Mouse (Mus musculus): ENCODE data around the gene Dusp1. TPM values are rescaled to one million over a fixed set of nuclear protein-coding genes. Genes with fewer than 3 reads are reported as not detected.

Gene Dusp1
- polyA plus RNA-seq, 1 experiment from 2014 or later: 35.7 TPM

- Histone ChIP-seq H3K27me3 (ENCODE audit: control insufficient read depth, insufficient read depth, low read length) (no peaks in the 10 kb centered on the region), H3K4me2 (ENCODE audit: low read depth, low read length) (no peak overlapping the region), H3K36me3 (ENCODE audit: control insufficient read depth, insufficient read depth) (no peaks in the 10 kb centered on the region), H3K9me3 (replicated peaks; ENCODE audit: control insufficient read depth, low read length) (no peaks in the 10 kb centered on the region), H3K4me3 (ENCODE audit: low read length) (no peak overlapping the region), H3K4me1 (ENCODE audit: control insufficient read depth, insufficient read depth, low read length) (peaks cover 36% of the 10 kb centered on the region), H3K27ac (ENCODE audit: low read length) (peak overlapping the region; percentile 85), H3K9ac (ENCODE audit: low read length) (peak overlapping the region; percentile 54; the same call in 1 of the 2 replicates)
- no peak for ATAC-seq (replicated peaks; ENCODE audit: extremely low read depth, insufficient read depth, low FRiP score)
- WGBS: 55% methylated on average over 6 of the region's 6 CpGs
These were observed 40.0 kb upstream of the Dusp1 start for GRCm38 (mm10) chr17:26601926-26602325.

- Histone ChIP-seq H3K36me3 (ENCODE audit: control insufficient read depth, insufficient read depth) (no peaks in the 10 kb centered on the region), H3K9ac (ENCODE audit: low read length) (peak overlapping the region; percentile 54), H3K4me1 (ENCODE audit: control insufficient read depth, insufficient read depth, low read length) (peaks cover 40% of the 10 kb centered on the region), H3K27me3 (ENCODE audit: control insufficient read depth, insufficient read depth, low read length) (no peaks in the 10 kb centered on the region), H3K27ac (ENCODE audit: low read length) (peak overlapping the region; percentile 85), H3K9me3 (replicated peaks; ENCODE audit: control insufficient read depth, low read length) (no peaks in the 10 kb centered on the region), H3K4me2 (ENCODE audit: low read depth, low read length) (no peak overlapping the region), H3K4me3 (ENCODE audit: low read length) (no peak overlapping the region)
- 64% methylated on average over 6 of the region's 6 CpGs for WGBS
- ATAC-seq (replicated peaks; ENCODE audit: extremely low read depth, insufficient read depth, low FRiP score): no peak
These were observed 39.6 kb upstream of the Dusp1 start for GRCm38 (mm10) chr17:26601514-26601913.

DNA sequence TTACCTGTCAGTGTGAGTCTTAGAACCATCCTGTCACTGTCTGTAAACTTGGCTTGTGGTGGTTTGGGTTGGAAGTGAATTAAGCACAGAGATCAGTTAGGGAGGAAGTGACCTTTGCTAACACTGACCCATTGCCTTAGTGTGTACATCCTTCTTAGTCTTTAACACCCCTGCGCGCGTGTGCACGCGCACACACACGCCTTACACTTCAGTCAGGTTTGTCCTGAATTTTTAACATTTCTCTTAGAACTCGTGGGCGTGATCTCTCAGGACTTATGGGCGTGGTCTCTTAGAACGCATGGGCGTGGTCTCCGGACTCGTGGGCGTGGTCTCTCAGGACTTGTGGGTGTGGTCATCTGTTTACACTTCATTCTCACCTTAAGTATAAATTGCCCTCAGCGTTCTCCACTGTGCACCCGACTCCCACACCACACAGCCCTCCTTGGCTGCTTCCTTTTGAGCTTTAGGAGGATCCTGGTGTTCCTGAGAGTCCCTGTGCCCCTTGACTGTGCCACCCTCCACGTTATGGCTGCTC, 39.1 kb upstream of the Dusp1 start:
- Histone ChIP-seq H3K4me3 (ENCODE audit: low read length) (no peak overlapping the region), H3K4me1 (ENCODE audit: control insufficient read depth, insufficient read depth, low read length) (peaks cover 44% of the 10 kb centered on the region), H3K9me3 (replicated peaks; ENCODE audit: control insufficient read depth, low read length) (no peaks in the 10 kb centered on the region), H3K36me3 (ENCODE audit: control insufficient read depth, insufficient read depth) (no peaks in the 10 kb centered on the region), H3K27ac (ENCODE audit: low read length) (peak overlapping the region; percentile 85), H3K27me3 (ENCODE audit: control insufficient read depth, insufficient read depth, low read length) (no peaks in the 10 kb centered on the region), H3K4me2 (ENCODE audit: low read depth, low read length) (no peak overlapping the region), H3K9ac (ENCODE audit: low read length) (peak overlapping the region; percentile 54)
- ATAC-seq (replicated peaks; ENCODE audit: extremely low read depth, insufficient read depth, low FRiP score): no peak
- WGBS: 60% methylated on average over 17 of the region's 17 CpGs

DNA sequence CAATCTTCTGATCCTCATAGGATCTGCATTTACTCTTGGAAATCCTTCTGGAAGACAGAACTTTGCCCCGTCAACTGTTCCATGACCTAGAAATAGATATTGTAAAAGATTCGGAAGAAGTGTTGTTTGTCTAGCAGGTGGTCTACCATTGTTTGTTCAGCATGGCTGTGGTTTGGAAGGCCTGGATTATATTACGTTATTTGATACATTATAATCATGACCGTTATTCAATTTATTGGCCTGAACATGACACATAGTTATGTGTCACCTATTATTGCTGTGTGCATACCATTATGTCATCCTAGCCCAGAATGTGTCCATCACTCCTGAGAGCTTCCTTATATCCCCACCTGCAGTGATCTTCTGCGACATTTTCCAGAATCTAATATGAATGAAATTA, 36.9 kb upstream of the Dusp1 start:
- H3K9me3 ChIP-seq (replicated peaks; ENCODE audit: control insufficient read depth, low read length): no peaks in the 10 kb centered on the region
- WGBS: 90% methylated on average over 5 of the region's 5 CpGs
- 0 out of 2 replicates have a peak overlapping the region, but pooled peaks have one; percentile 18 for H3K27ac ChIP-seq (ENCODE audit: low read length)
- peaks cover 61% of the 10 kb centered on the region for H3K4me1 ChIP-seq (ENCODE audit: control insufficient read depth, insufficient read depth, low read length)
- no peak overlapping the region for H3K4me3 ChIP-seq (ENCODE audit: low read length)
- H3K27me3 ChIP-seq (ENCODE audit: control insufficient read depth, insufficient read depth, low read length): no peaks in the 10 kb centered on the region
- H3K36me3 ChIP-seq (ENCODE audit: control insufficient read depth, insufficient read depth): no peaks in the 10 kb centered on the region
- no peak overlapping the region for H3K9ac ChIP-seq (ENCODE audit: low read length)
- ATAC-seq (replicated peaks; ENCODE audit: extremely low read depth, insufficient read depth, low FRiP score): no peak
- no peak overlapping the region for H3K4me2 ChIP-seq (ENCODE audit: low read depth, low read length)

- Histone ChIP-seq H3K4me3 (ENCODE audit: low read length) (no peak overlapping the region; the same call in 1 of the 2 replicates), H3K9ac (ENCODE audit: low read length) (peak overlapping the region; percentile 73), H3K9me3 (replicated peaks; ENCODE audit: control insufficient read depth, low read length) (no peaks in the 10 kb centered on the region), H3K27ac (ENCODE audit: low read length) (peak overlapping the region; percentile 98), H3K4me1 (ENCODE audit: control insufficient read depth, insufficient read depth, low read length) (peaks cover 56% of the 10 kb centered on the region), H3K4me2 (ENCODE audit: low read depth, low read length) (peak overlapping the region; percentile 44), H3K36me3 (ENCODE audit: control insufficient read depth, insufficient read depth) (no peaks in the 10 kb centered on the region), H3K27me3 (ENCODE audit: control insufficient read depth, insufficient read depth, low read length) (no peaks in the 10 kb centered on the region)
- 56% methylated on average over 6 of the region's 6 CpGs for WGBS
- no peak for ATAC-seq (replicated peaks; ENCODE audit: extremely low read depth, insufficient read depth, low FRiP score)
These were observed 35.0 kb upstream of the Dusp1 start for GRCm38 (mm10) chr17:26596856-26597481.

- no peaks in the 10 kb centered on the region for H3K36me3 ChIP-seq (ENCODE audit: control insufficient read depth, insufficient read depth)
- no peaks in the 10 kb centered on the region for H3K27me3 ChIP-seq (ENCODE audit: control insufficient read depth, insufficient read depth, low read length)
- no peaks in the 10 kb centered on the region for H3K9me3 ChIP-seq (replicated peaks; ENCODE audit: control insufficient read depth, low read length)
- WGBS: 10% methylated on average over 7 of the region's 7 CpGs
- peak; percentile 83 for ATAC-seq (replicated peaks; ENCODE audit: extremely low read depth, insufficient read depth, low FRiP score)
- peak overlapping the region; percentile 98 for H3K27ac ChIP-seq (ENCODE audit: low read length)
- H3K4me1 ChIP-seq (ENCODE audit: control insufficient read depth, insufficient read depth, low read length): peaks cover 49% of the 10 kb centered on the region
- peak overlapping the region; percentile 7 for H3K4me3 ChIP-seq (ENCODE audit: low read length)
- H3K9ac ChIP-seq (ENCODE audit: low read length): peak overlapping the region; percentile 73
- H3K4me2 ChIP-seq (ENCODE audit: low read depth, low read length): peak overlapping the region; percentile 44
These were observed 34.3 kb upstream of the Dusp1 start for GRCm38 (mm10) chr17:26596168-26596658.

- H3K27me3 ChIP-seq (ENCODE audit: control insufficient read depth, insufficient read depth, low read length): no peaks in the 10 kb centered on the region
- peaks cover 44% of the 10 kb centered on the region for H3K4me1 ChIP-seq (ENCODE audit: control insufficient read depth, insufficient read depth, low read length)
- H3K27ac ChIP-seq (ENCODE audit: low read length): peak overlapping the region; percentile 98
- peak overlapping the region; percentile 18; the same call in 1 of the 2 replicates for H3K4me2 ChIP-seq (ENCODE audit: low read depth, low read length)
- peak overlapping the region; percentile 13 for H3K9ac ChIP-seq (ENCODE audit: low read length)
- WGBS: 14% methylated on average over 7 of the region's 7 CpGs
- ATAC-seq (replicated peaks; ENCODE audit: extremely low read depth, insufficient read depth, low FRiP score): peak; percentile 4; the same call in 1 of the 2 replicates
- no peaks in the 10 kb centered on the region for H3K36me3 ChIP-seq (ENCODE audit: control insufficient read depth, insufficient read depth)
- no peaks in the 10 kb centered on the region for H3K9me3 ChIP-seq (replicated peaks; ENCODE audit: control insufficient read depth, low read length)
- no peak overlapping the region for H3K4me3 ChIP-seq (ENCODE audit: low read length)
These were observed 33.7 kb upstream of the Dusp1 start for GRCm38 (mm10) chr17:26595448-26596167.

GRCm38 (mm10) chr17:26594958-26595357, 33.0 kb upstream of the Dusp1 start:
- H3K9ac ChIP-seq (ENCODE audit: low read length): peak overlapping the region; percentile 13
- H3K9me3 ChIP-seq (replicated peaks; ENCODE audit: control insufficient read depth, low read length): no peaks in the 10 kb centered on the region
- H3K4me3 ChIP-seq (ENCODE audit: low read length): no peak overlapping the region
- H3K4me2 ChIP-seq (ENCODE audit: low read depth, low read length): no peak overlapping the region; the same call in 1 of the 2 replicates
- peaks cover 43% of the 10 kb centered on the region for H3K4me1 ChIP-seq (ENCODE audit: control insufficient read depth, insufficient read depth, low read length)
- peak overlapping the region; percentile 98 for H3K27ac ChIP-seq (ENCODE audit: low read length)
- no peak for ATAC-seq (replicated peaks; ENCODE audit: extremely low read depth, insufficient read depth, low FRiP score)
- H3K36me3 ChIP-seq (ENCODE audit: control insufficient read depth, insufficient read depth): no peaks in the 10 kb centered on the region
- WGBS: 29% methylated on average over 7 of the region's 7 CpGs
- H3K27me3 ChIP-seq (ENCODE audit: control insufficient read depth, insufficient read depth, low read length): no peaks in the 10 kb centered on the region

- Histone ChIP-seq H3K36me3 (ENCODE audit: control insufficient read depth, insufficient read depth) (no peaks in the 10 kb centered on the region), H3K27me3 (ENCODE audit: control insufficient read depth, insufficient read depth, low read length) (no peaks in the 10 kb centered on the region), H3K4me2 (ENCODE audit: low read depth, low read length) (no peak overlapping the region), H3K27ac (ENCODE audit: low read length) (peak overlapping the region; percentile 19), H3K4me1 (ENCODE audit: control insufficient read depth, insufficient read depth, low read length) (peaks cover 43% of the 10 kb centered on the region), H3K9me3 (replicated peaks; ENCODE audit: control insufficient read depth, low read length) (no peaks in the 10 kb centered on the region), H3K4me3 (ENCODE audit: low read length) (no peak overlapping the region), H3K9ac (ENCODE audit: low read length) (no peak overlapping the region)
- WGBS: 61% methylated on average over 7 of the region's 7 CpGs
- no peak for ATAC-seq (replicated peaks; ENCODE audit: extremely low read depth, insufficient read depth, low FRiP score)
These were observed 32.2 kb upstream of the Dusp1 start for GRCm38 (mm10) chr17:26594171-26594570.

Data from heart, embryonic 16.5 days (tissue).